Mouse (Mus musculus) heart, postnatal 10 days (tissue): Measurements from ENCODE around the gene Btn2a2. TPM values are rescaled to one million over a fixed set of nuclear protein-coding genes. Genes with fewer than 3 reads are reported as not detected.

ENCODE experiments used
- DNase-seq, 2 experiments: peaks; one replicate each; pipeline ENCODE4 v3.0.0; 2021
- intact Hi-C: fragments of 180-260 bp; cut with DNase I; formaldehyde crosslinking; loops from one replicate; pipeline ENCODE4 v1.15.1; 2025
- total RNA-seq, 2 experiments: library from RNA; stranded (reverse); gene quantifications; 2 replicates each; pipeline ENCODE4 v1.2.3; 2021

Btn2a2 gene
- total RNA-seq, 2 experiments from 2014 or later: not detected

- intact Hi-C loops: no loop called here
- no peak for DNase-seq
Observed at GRCm38 (mm10) chr13:23462063-23462462, 26.6 kb downstream of the Btn2a2 start.

- no peak for DNase-seq
- intact Hi-C loops: no loop called here
Observed at GRCm38 (mm10) chr13:23459264-23459846, 29.3 kb downstream of the Btn2a2 start.

GRCm38 (mm10) chr13:23453926-23454325, 34.7 kb downstream of the Btn2a2 start:
- DNase-seq: peak in 1 of 2 experiments; percentile 18

GRCm38 (mm10) chr13:23453362-23453862, 35.2 kb downstream of the Btn2a2 start:
- DNase-seq: peak; percentile 86 to 87
- intact Hi-C loops: no loop called here

More at GRCm38 (mm10) chr13:23453926-23454325, 34.7 kb downstream of the Btn2a2 start:
- intact Hi-C loops: no loop called here

GRCm38 (mm10) chr13:23450398-23450797, 38.3 kb downstream of the Btn2a2 start:
- peak; percentile 84 to 89 for DNase-seq
- intact Hi-C loops: loop anchor here (1.0 kb wide), 1 partner anchor 67 kb away; no protein-coding TSS in a partner anchor

GRCm38 (mm10) chr13:23449235-23450095, 39.2 kb downstream of the Btn2a2 start:
- peak; percentile 64 to 69 for DNase-seq
- intact Hi-C loops: loop anchor here (1.0 to 2.0 kb wide), 2 partner anchors 17 to 68 kb away; no protein-coding TSS in a partner anchor

GRCm38 (mm10) chr13:23448758-23449157, 39.9 kb downstream of the Btn2a2 start:
- intact Hi-C loops: loop anchor here (2.0 kb wide), 1 partner anchor 16 kb away; no protein-coding TSS in a partner anchor
- no peak for DNase-seq

- intact Hi-C loops: loop anchor here (1.0 to 2.0 kb wide), 2 partner anchors 8 to 72 kb away; no protein-coding TSS in a partner anchor
- peak; percentile 89 for DNase-seq
Observed at GRCm38 (mm10) chr13:23446498-23446952, 42.1 kb downstream of the Btn2a2 start.

GRCm38 (mm10) chr13:23445561-23446320, 42.9 kb downstream of the Btn2a2 start:
- intact Hi-C loops: loop anchor here (1.0 to 2.0 kb wide), 2 partner anchors 7 to 73 kb away; no protein-coding TSS in a partner anchor
- DNase-seq: peak; percentile 93 to 96

GRCm38 (mm10) chr13:23445156-23445555, 43.5 kb downstream of the Btn2a2 start:
- no peak for DNase-seq
- intact Hi-C loops: no loop called here

- intact Hi-C loops: no loop called here
- DNase-seq: no peak
Observed at GRCm38 (mm10) chr13:23444451-23444850, 44.2 kb downstream of the Btn2a2 start.

GRCm38 (mm10) chr13:23439901-23440300, 48.8 kb downstream of the Btn2a2 start:
- DNase-seq: no peak
- intact Hi-C loops: loop anchor here (5.0 kb wide), 2 partner anchors 1418 to 1498 kb away; no protein-coding TSS in a partner anchor

- intact Hi-C loops: loop anchor here (1.0 to 5.0 kb wide), 3 partner anchors 8 to 1496 kb away; no protein-coding TSS in a partner anchor
- peak; percentile 52 to 70 for DNase-seq
Observed at GRCm38 (mm10) chr13:23438521-23438920, 50.1 kb downstream of the Btn2a2 start.

- intact Hi-C loops: loop anchor here (1.0 to 5.0 kb wide), 3 partner anchors 8 to 1496 kb away; no protein-coding TSS in a partner anchor
- peak; percentile 93 for DNase-seq
Observed at GRCm38 (mm10) chr13:23437908-23438307, 50.7 kb downstream of the Btn2a2 start.

- intact Hi-C loops: loop anchor here (1.0 to 5.0 kb wide), 3 partner anchors 82 to 1495 kb away; no protein-coding TSS in a partner anchor
- peak; percentile 64 to 73 for DNase-seq
Observed at GRCm38 (mm10) chr13:23436861-23437822, 51.5 kb downstream of the Btn2a2 start.

GRCm38 (mm10) chr13:23436231-23436661, 52.4 kb downstream of the Btn2a2 start:
- peak; percentile 62 to 75 for DNase-seq
- intact Hi-C loops: loop anchor here (1.0 to 5.0 kb wide), 3 partner anchors 83 to 1494 kb away; no protein-coding TSS in a partner anchor

GRCm38 (mm10) chr13:23435676-23436075, 53.0 kb downstream of the Btn2a2 start:
- intact Hi-C loops: loop anchor here (1.0 to 5.0 kb wide), 3 partner anchors 84 to 1493 kb away; no protein-coding TSS in a partner anchor
- peak in 1 of 2 experiments; percentile 40 for DNase-seq

GRCm38 (mm10) chr13:23435241-23435640, 53.4 kb downstream of the Btn2a2 start:
- intact Hi-C loops: loop anchor here (5.0 kb wide), 2 partner anchors 1413 to 1493 kb away; no protein-coding TSS in a partner anchor
- DNase-seq: no peak
